Mouse (Mus musculus) E14TG2a.4 (cell line): ENCODE results near the gene Usp19.

ENCODE experiments used
- H3K27me3 ChIP-seq: 2 replicates; pipeline ENCODE4 v1.6.1; 2014; ENCODE audit warnings: low read length, control low read depth; ENCODE audit not compliant: insufficient read depth
- H3K36me3 ChIP-seq: 2 replicates; pipeline ENCODE4 v1.6.1; 2014; ENCODE audit warnings: low read length, control low read depth; ENCODE audit not compliant: insufficient read depth
- H3K4me1 ChIP-seq: replicated peaks from 2 replicates; pipeline ENCODE4 v1.6.1; 2014; ENCODE audit warnings: low read depth, low read length, control low read depth
- H3K4me3 ChIP-seq: replicated peaks from 2 replicates; pipeline ENCODE4 v1.5.1; 2014; ENCODE audit warnings: mild to moderate bottlenecking, low read length
- H3K9me3 ChIP-seq: 2 replicates; pipeline ENCODE4 v1.6.1; 2014; ENCODE audit warnings: low read length, control low read depth
- CTCF ChIP-seq: conservative IDR thresholded peaks from 2 replicates; pipeline ENCODE4 v1.5.1; 2014; ENCODE audit warnings: low read length
- NANOG ChIP-seq: IDR thresholded peaks from 2 replicates; pipeline ENCODE4 v1.6.1; 2014; ENCODE audit warnings: borderline replicate concordance, low read length, mixed read lengths
- POU5F1 ChIP-seq: IDR thresholded peaks from 2 replicates; pipeline ENCODE4 v1.6.1; 2014; ENCODE audit warnings: low read length, borderline replicate concordance

Gene Usp19

DNA sequence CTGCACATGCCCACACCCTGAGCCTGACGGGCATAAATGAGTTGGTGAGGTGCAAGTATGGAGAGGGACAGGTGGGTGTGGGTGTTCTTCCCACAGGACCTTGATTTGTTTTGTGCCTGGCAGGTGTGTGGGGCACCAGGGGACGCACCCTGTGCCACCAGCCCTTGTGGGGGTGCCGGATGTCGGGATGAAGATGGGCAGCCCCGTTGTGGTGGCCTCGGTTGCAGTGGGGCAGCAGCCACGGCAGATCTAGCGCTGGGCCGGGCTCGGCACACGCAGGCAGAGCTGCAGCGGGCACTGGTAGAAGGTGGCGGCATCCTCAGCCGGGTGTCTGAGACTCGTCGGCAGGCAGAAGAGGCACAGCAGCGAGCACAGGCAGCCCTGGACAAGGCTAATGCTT lies 2.0 kb upstream of the Usp19 start:
- Histone ChIP-seq H3K36me3 (peaks cover 55% of the 10 kb centered on the region), H3K4me3 (peak overlapping the region; percentile 96), H3K27me3 (no peaks in the 10 kb centered on the region), H3K9me3 (no peaks in the 10 kb centered on the region), H3K4me1 (peaks cover 68% of the 10 kb centered on the region)
- TF ChIP-seq NANOG (no peak), CTCF (no peak), POU5F1 (no peak)

DNA sequence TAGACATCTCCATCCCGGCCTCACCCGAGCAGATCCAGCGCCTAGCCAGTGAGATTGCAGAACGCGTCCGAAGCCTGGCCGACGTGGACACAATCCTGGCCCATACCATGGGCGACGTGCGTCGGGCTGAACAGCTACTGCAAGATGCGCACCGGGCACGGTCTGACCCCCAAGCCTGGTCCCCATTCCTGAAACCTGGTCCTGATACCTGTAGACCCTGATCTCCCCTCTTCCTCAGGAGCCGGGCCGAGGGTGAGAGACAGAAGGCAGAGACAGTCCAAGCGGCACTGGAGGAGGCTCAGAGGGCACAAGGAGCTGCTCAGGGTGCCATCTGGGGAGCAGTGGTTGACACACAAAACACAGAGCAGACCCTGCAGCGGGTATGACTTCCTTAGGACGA lies 1.2 kb upstream of the Usp19 start:
- Histone ChIP-seq H3K4me1 (peaks cover 63% of the 10 kb centered on the region), H3K9me3 (no peaks in the 10 kb centered on the region), H3K36me3 (peaks cover 61% of the 10 kb centered on the region), H3K4me3 (peak overlapping the region; percentile 96), H3K27me3 (no peaks in the 10 kb centered on the region)
- no peak for TF ChIP-seq CTCF
- TF ChIP-seq POU5F1: no peak
- TF ChIP-seq NANOG: no peak

DNA sequence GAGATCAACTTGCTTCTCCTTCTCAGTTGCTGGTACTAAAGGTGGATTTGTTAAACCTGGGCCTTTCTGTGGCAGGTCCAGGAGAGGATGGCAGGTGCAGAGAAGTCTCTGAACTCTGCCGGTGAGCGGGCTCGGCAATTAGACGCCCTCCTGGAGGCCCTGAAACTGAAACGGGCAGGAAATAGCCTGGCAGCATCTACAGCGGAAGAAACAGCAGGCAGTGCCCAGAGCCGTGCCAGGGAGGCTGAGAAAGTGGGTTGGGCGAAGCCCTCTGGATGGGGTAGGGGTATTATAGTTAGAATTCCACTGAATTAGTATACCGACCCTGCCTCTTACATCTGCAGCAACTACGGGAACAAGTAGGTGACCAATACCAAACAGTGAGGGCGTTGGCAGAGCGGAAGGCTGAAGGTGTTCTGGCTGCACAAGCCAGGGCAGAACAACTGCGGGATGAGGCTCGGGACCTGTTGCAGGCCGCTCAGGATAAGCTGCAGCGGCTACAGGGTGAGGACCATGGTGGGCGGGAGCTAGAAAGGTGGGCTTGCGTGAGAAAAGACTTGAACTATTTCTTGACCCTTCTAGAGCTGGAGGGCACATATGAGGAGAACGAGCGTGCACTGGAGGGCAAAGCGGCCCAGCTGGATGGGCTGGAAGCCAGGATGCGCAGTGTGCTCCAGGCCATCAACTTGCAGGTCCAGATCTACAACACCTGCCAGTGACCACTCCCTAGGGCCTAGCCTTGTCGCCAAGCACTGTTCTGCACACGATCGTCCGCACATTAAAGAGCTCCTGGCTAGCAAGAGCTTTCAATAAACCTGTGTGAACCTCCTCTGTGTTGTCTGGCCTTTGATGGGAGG lies 472 bp upstream of the Usp19 start:
- TF ChIP-seq POU5F1 (no peak), CTCF (no peak), NANOG (no peak)
- Histone ChIP-seq H3K9me3 (no peaks in the 10 kb centered on the region), H3K4me1 (peaks cover 68% of the 10 kb centered on the region), H3K27me3 (no peaks in the 10 kb centered on the region), H3K4me3 (peak overlapping the region; percentile 96), H3K36me3 (peaks cover 65% of the 10 kb centered on the region)

GRCm38 (mm10) chr9:108491286-108491580 lies 831 bp downstream of the Usp19 start:
- H3K27me3 ChIP-seq: no peaks in the 10 kb centered on the region
- H3K9me3 ChIP-seq: no peaks in the 10 kb centered on the region
- H3K4me3 ChIP-seq: peak overlapping the region; percentile 96
- peaks cover 65% of the 10 kb centered on the region for H3K36me3 ChIP-seq
- TF ChIP-seq CTCF: no peak
- no peak for TF ChIP-seq POU5F1
- TF ChIP-seq NANOG: no peak
- peaks cover 66% of the 10 kb centered on the region for H3K4me1 ChIP-seq

GRCm38 (mm10) chr9:108492043-108492750 lies 1.8 kb downstream of the Usp19 start:
- Histone ChIP-seq H3K9me3 (no peaks in the 10 kb centered on the region), H3K27me3 (no peaks in the 10 kb centered on the region), H3K4me1 (peaks cover 63% of the 10 kb centered on the region), H3K4me3 (peak overlapping the region; percentile 96), H3K36me3 (peaks cover 66% of the 10 kb centered on the region)
- no peak for TF ChIP-seq POU5F1
- no peak for TF ChIP-seq NANOG
- no peak for TF ChIP-seq CTCF

DNA sequence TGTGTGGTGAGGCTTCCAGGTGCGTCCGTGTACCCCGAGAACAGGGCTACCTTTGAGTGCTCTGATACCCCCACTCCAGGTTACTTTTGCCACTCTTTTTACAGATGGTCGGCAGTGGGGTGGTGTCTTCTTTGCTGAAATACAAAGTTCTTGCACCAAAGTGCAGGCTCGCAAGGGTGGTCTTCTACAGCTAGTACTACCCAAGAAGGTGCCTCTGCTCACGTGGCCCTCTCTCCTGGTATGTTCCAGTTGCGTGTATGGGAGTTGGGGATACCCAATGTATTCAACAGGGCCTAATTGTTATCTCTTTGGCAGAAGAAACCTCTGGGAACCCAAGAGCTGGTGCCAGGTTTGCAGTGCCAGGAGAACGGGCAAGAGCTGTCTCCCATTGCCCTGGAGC lies 2.8 kb downstream of the Usp19 start:
- Histone ChIP-seq H3K27me3 (no peaks in the 10 kb centered on the region), H3K36me3 (peaks cover 72% of the 10 kb centered on the region)
- TF ChIP-seq CTCF (no peak), POU5F1 (no peak), NANOG (no peak)

GRCm38 (mm10) chr9:108494146-108494825 lies 3.9 kb downstream of the Usp19 start:
- Histone ChIP-seq H3K36me3 (peaks cover 78% of the 10 kb centered on the region), H3K4me3 (no peak overlapping the region), H3K9me3 (no peaks in the 10 kb centered on the region), H3K27me3 (no peaks in the 10 kb centered on the region), H3K4me1 (peaks cover 42% of the 10 kb centered on the region)
- no peak for TF ChIP-seq CTCF
- no peak for TF ChIP-seq NANOG
- no peak for TF ChIP-seq POU5F1

More for the DNA sequence above, 2.8 kb downstream of the Usp19 start:
- Histone ChIP-seq H3K9me3 (no peaks in the 10 kb centered on the region), H3K4me1 (peaks cover 52% of the 10 kb centered on the region), H3K4me3 (no peak overlapping the region)

- peaks cover 82% of the 10 kb centered on the region for H3K36me3 ChIP-seq
- TF ChIP-seq POU5F1 (no peak), NANOG (no peak), CTCF (no peak)
- H3K27me3 ChIP-seq: no peaks in the 10 kb centered on the region
- no peaks in the 10 kb centered on the region for H3K9me3 ChIP-seq
- no peak overlapping the region for H3K4me3 ChIP-seq
- peaks cover 36% of the 10 kb centered on the region for H3K4me1 ChIP-seq
These were observed 4.5 kb downstream of the Usp19 start for GRCm38 (mm10) chr9:108494905-108495304.
